Mouse (Mus musculus) kidney, postnatal 14 days (tissue): ENCODE measurements around the gene Ints6l.

Experiments used
- DNase-seq: peaks from one replicate; pipeline ENCODE4 v3.0.0; 2022; ENCODE audit warnings: mixed read lengths

Ints6l gene

DNA sequence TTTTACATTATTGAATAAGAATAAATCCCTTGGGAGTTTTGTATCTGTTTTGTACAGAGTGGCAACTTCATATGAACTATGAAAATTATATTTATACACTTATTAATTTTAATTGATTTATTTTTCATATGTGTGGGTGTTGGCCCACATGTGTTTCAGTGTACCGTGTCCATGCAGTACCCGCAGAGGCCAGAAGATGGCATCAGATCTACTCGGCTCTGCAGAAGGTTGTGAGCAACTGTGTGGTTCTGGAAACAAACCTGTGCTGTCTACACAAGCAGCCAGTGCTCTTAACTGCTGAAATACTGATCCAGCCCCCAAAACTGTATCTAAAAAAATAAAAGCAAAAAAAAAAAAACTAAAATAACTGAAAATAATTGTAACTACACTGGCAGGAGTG is 76.6 kb downstream of the Ints6l start:
- peak; percentile 62 for DNase-seq

DNA sequence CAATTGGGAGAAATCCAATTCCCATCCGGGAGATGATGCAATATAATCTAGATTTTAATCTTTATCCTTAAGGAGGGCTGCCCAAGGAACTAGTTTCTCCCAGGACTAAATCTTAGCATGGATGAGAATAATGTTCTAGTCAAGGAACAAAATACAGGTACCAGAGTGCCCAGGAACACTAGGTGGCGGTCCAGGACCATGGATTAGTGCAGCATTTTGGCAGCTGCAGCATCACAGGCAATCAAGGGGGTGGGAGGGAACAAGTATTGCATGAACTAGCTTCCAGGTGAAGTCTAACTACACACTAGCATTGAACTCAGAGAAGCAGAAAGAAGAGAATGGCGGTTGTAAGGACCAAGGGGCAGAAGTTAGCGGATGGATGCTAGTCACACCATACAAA is 82.5 kb downstream of the Ints6l start:
- peak; percentile 32 for DNase-seq

DNA sequence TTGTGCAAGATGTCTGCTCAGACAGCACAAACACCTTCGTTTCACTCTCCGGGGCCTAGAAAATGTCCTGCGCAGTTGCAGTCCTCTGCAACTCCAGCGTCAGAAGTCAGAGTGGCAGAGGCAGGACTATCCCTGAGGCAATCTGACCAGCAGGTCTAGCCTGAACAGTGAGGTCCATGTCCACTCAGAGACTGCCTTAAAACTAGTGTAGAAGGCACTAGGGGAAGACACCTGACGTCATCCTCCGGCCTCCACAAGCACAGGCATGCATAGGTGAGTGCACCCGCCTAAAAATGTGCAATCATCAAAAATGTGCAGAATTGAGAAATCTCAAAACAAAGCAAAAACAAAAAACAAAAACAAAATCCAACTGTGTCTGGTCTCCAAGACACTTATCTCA is 94.8 kb downstream of the Ints6l start, which contains the start of gene Gm648:
Gene Gm648 (minus strand): TSS at position 101 of the 400 bp plus-strand sequence.
- no peak for DNase-seq

DNA sequence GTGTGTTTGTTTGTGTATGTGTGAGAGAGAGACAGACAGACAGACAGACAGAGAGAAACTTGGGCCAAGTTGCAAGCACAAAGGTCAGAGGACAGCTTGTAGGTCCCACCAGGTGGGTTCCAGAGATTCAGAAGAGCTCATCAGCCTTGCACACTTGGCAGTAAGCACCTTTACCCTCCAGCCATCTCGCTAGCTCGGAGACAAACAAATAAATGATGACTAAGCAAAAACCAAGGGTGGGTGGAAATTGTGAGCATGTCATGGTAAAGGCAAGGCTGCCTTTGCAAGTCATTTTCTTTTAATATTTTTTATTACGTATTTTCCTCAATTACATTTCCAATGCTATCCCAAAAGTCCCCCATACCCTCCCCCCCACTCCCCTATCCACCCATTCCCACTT is 98.9 kb downstream of the Ints6l start:
- DNase-seq: no peak
